Mouse (Mus musculus) G1E (cell line): ENCODE data around the gene Traf3ip1. TPM values are rescaled to one million over a fixed set of nuclear protein-coding genes. Genes with fewer than 3 reads are reported as not detected.
"Not testable (repeated sequence)": the region's sequence is repeated elsewhere in the genome, so short reads cannot be mapped to it uniquely, and the experiment has no call there.

Experiments used
- ATAC-seq: 2 replicates; pipeline ENCODE4 v1.8.0; 2016; ENCODE audit warnings: mild to moderate bottlenecking; ENCODE audit not compliant: insufficient number of reproducible peaks, poor library complexity, low FRiP score, severe bottlenecking; ENCODE audit errors: extremely low read depth
- DNase-seq: peaks from one replicate; pipeline ENCODE4 v3.0.0; 2012; ENCODE audit warnings: low spot score
- H3K27me3 ChIP-seq: 2 replicates; pipeline ENCODE4 v1.6.1; 2012; ENCODE audit warnings: mild to moderate bottlenecking, low read length, inconsistent platforms; ENCODE audit not compliant: insufficient read depth
- H3K36me3 ChIP-seq: replicated peaks from 2 replicates; pipeline ENCODE3; 2012; ENCODE audit warnings: mild to moderate bottlenecking, inconsistent platforms
- H3K4me1 ChIP-seq: 2 replicates; pipeline ENCODE4 v1.6.1; 2012; ENCODE audit warnings: low read depth, low read length, inconsistent platforms, mixed read lengths; ENCODE audit not compliant: insufficient read depth
- H3K4me3 ChIP-seq: 2 replicates; pipeline ENCODE4 v1.5.1; 2012; ENCODE audit warnings: low read depth, mild to moderate bottlenecking, inconsistent platforms, low read length, moderate library complexity, mixed read lengths
- H3K9me3 ChIP-seq: replicated peaks from 2 replicates; pipeline ENCODE4 v1.6.1; 2012; ENCODE audit warnings: inconsistent platforms
- CTCF ChIP-seq: IDR thresholded peaks from 2 replicates; pipeline ENCODE4 v1.5.1; 2012; ENCODE audit warnings: low read depth, low read length, inconsistent platforms, mixed read lengths
- GATA1 ChIP-seq: IDR thresholded peaks from 2 replicates; pipeline ENCODE4 v1.6.1; 2012; ENCODE audit warnings: borderline replicate concordance, low read length, inconsistent platforms, mixed read lengths
- GATA2 ChIP-seq: IDR thresholded peaks from 2 replicates; pipeline ENCODE4 v1.6.1; 2012; ENCODE audit warnings: low read depth, low read length, inconsistent platforms, borderline replicate concordance
- POLR2AphosphoS5 ChIP-seq: IDR thresholded peaks from 2 replicates; pipeline ENCODE4 v1.6.1; 2012; ENCODE audit warnings: low read depth, low read length, inconsistent platforms; ENCODE audit not compliant: insufficient replicate concordance
- TAL1 ChIP-seq: conservative IDR thresholded peaks from 2 replicates; pipeline ENCODE4 v1.6.1; 2012; ENCODE audit warnings: low read depth, low read length, inconsistent platforms, mixed read lengths
- polyA plus RNA-seq: library from polyadenylated mRNA; stranded (reverse); fragments of >175 nt; gene quantifications from 2 replicates; pipeline ENCODE4 v1.2.3, GENCODE M21; 2012
- total RNA-seq, 2 experiments: library from RNA; stranded (forward) in 1 of 2; stranded (reverse) in 1 of 2; fragments of 200-1000 nt in 1 of 2; fragments of >200 nt in 1 of 2; fragmentation: Nextera tagmentation in 1 of 2; gene quantifications; 2 replicates each; pipeline ENCODE4 v1.2.3; 2014 to 2017

Traf3ip1 gene
- total and polyA plus RNA-seq, 3 experiments = 9.7 to 17.8 (median 12.7) TPM

DNA sequence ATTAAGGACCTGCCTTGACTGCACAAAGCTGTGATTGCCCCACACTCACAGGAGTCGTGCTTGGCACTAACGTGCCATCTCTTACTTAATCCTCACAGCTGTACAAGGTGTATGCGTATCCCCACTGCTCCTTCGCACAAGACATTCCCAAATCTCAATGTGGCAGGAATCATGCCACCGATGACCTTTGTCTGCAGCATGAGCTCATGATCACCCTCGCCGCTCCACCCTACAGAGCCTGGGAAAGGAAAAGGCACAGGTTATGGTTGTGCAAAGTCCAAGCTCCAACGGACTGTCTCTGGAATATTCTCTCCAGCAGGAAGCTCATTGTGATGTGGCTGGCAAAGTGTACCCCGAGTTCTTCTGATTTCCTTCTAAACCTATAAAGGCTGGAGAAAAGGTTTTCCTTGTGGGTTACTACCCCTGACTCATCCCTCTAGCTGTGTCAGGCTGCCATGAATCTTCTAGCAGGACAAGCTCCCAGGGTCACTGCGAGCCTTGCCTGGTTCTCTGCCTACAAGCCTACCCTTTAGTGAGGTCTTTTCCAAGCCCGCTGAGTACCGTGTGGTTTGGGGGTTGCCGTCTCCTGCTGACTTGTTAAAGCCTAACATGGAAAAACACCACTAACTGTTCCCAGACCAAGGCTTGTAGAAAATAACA lies 31.0 kb upstream of the Traf3ip1 start:
- H3K27me3 ChIP-seq = peaks cover 39% of the 10 kb centered on the region
- no peaks in the 10 kb centered on the region for H3K36me3 ChIP-seq
- no peak for DNase-seq
- no peak for ATAC-seq
- H3K4me3 ChIP-seq = no peak overlapping the region
- H3K4me1 ChIP-seq = peaks cover 20% of the 10 kb centered on the region
- no peak for TF ChIP-seq TAL1
- TF ChIP-seq GATA1 = no peak
- TF ChIP-seq POLR2AphosphoS5 = no peak
- no peak for TF ChIP-seq GATA2
- no peak for TF ChIP-seq CTCF
- no peaks in the 10 kb centered on the region for H3K9me3 ChIP-seq

GRCm38 (mm10) chr1:91464436-91464835 lies 30.0 kb upstream of the Traf3ip1 start:
- H3K4me3 ChIP-seq = no peak overlapping the region
- no peaks in the 10 kb centered on the region for H3K36me3 ChIP-seq
- no peaks in the 10 kb centered on the region for H3K9me3 ChIP-seq
- ATAC-seq = no peak
- H3K27me3 ChIP-seq = peaks cover 44% of the 10 kb centered on the region
- peaks cover 14% of the 10 kb centered on the region for H3K4me1 ChIP-seq
- no peak for TF ChIP-seq POLR2AphosphoS5
- TF ChIP-seq CTCF = no peak
- no peak for TF ChIP-seq GATA2
- TF ChIP-seq TAL1 = no peak
- no peak for TF ChIP-seq GATA1
- DNase-seq = no peak

DNA sequence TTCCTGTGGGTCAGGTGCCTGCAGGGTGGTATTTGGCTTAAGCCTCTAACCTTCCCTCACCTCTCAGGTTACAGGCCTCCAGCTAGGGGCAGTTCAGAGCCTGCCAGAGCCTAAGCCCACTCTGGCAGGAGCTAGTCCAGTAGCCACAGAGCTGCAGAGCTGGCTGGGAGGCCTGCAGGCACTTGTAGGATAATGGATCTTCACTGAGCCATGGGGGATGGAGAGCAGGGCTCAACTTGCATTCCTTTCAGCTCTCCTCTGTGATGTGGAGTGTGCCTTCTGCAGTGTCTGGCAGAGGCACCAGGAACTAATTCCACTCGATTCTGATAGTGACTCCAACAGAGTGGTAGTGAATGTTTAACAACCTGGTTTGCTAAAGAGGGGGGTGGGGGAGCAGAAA lies 29.2 kb upstream of the Traf3ip1 start:
- H3K9me3 ChIP-seq = no peaks in the 10 kb centered on the region
- H3K36me3 ChIP-seq = no peaks in the 10 kb centered on the region
- H3K4me1 ChIP-seq = peaks cover 6% of the 10 kb centered on the region
- no peak overlapping the region for H3K4me3 ChIP-seq
- TF ChIP-seq GATA2 = no peak
- no peak for TF ChIP-seq CTCF
- TF ChIP-seq POLR2AphosphoS5 = no peak
- no peak for TF ChIP-seq TAL1
- no peak for TF ChIP-seq GATA1
- ATAC-seq (no peak), DNase-seq (no peak)
- peaks cover 49% of the 10 kb centered on the region for H3K27me3 ChIP-seq

GRCm38 (mm10) chr1:91466186-91466585 lies 28.3 kb upstream of the Traf3ip1 start:
- ATAC-seq = no peak
- no peaks in the 10 kb centered on the region for H3K36me3 ChIP-seq
- H3K4me1 ChIP-seq = no peaks in the 10 kb centered on the region; the same call in 1 of the 2 replicates
- no peak overlapping the region for H3K4me3 ChIP-seq
- no peaks in the 10 kb centered on the region for H3K9me3 ChIP-seq
- H3K27me3 ChIP-seq = peaks cover 51% of the 10 kb centered on the region
- TF ChIP-seq TAL1 (no peak), GATA1 (no peak), POLR2AphosphoS5 (no peak), CTCF (no peak)
- no peak for DNase-seq

- Histone ChIP-seq H3K36me3 (no peaks in the 10 kb centered on the region), H3K4me1 (no peaks in the 10 kb centered on the region), H3K27me3 (peaks cover 28% of the 10 kb centered on the region), H3K9me3 (no peaks in the 10 kb centered on the region), H3K4me3 (no peak overlapping the region)
- DNase-seq (no peak), ATAC-seq (no peak)
- TF ChIP-seq GATA1 (no peak), POLR2AphosphoS5 (no peak)
Measured at GRCm38 (mm10) chr1:91469888-91470419, 24.5 kb upstream of the Traf3ip1 start.

DNA sequence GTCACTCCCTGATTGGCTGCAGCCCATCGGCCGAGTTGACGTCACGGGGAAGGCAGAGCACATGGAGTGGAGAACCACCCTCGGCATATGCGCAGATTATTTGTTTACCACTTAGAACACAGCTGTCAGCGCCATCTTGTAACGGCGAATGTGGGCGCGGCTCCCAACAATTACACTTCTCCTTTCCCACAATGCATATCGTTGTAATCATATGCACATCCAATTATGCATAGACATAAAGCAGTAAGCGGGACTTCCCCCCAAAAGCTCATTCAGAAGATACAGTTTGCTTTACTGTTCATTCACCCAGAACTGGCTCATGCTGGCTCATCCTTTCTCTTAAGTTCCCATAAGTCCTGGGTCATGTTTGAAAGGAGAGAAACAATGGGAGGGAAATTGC lies 16.3 kb upstream of the Traf3ip1 start:
- H3K9me3 ChIP-seq, H3K4me3 ChIP-seq, DNase-seq, H3K4me1 ChIP-seq, H3K36me3 ChIP-seq, ATAC-seq: not testable (repeated sequence)
- H3K27me3 ChIP-seq = peaks cover 24% of the 10 kb centered on the region
